Mouse (Mus musculus): ENCODE results near the gene Hormad1.
"Not testable (repeated sequence)": the region's sequence is repeated elsewhere in the genome, so short reads cannot be mapped to it uniquely, and the experiment has no call there.

Gene Hormad1

GRCm38 (mm10) chr3:95569585-95569984 is 10.1 kb downstream of the Hormad1 start:
- no peak for DNase-seq

DNA sequence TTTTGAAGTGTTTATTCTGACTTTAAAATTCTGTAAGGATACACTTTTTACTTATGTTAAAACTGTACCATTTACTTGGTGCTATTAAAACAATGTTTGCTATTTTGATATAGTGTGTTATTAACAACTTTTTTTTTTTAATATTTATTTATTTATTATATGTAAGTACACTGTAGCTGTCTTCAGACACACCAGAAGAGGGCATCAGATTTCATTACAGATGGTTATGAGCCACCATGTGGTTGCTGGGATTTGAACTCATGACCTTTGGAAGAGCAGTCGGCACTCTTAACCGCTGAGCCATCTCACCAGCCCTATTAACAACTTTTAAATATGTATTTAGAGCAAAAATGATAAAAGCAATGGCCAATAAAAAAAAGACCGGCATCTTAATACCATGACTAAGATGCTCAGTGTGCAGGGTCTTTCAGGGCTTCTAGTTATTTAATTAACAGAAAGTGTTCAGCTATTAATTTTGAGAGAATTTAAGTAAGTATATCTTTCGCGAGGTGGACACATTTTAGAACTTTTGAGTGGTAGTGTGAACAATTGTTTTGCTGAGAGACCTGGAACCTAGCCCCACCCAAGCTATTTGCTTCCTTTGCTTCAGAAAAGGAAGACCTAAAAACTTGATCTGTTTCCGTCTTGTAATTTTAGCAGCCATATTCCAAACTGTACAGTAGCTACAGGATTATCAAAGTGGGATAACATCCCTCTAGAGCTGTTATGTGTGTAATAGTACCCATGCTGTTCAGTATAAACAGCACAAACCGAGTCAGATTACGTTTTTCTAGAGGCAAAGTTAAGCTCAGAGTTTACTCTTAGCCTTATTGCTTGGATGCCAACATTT is 28.5 kb downstream of the Hormad1 start:
- DNase-seq = no peak

DNA sequence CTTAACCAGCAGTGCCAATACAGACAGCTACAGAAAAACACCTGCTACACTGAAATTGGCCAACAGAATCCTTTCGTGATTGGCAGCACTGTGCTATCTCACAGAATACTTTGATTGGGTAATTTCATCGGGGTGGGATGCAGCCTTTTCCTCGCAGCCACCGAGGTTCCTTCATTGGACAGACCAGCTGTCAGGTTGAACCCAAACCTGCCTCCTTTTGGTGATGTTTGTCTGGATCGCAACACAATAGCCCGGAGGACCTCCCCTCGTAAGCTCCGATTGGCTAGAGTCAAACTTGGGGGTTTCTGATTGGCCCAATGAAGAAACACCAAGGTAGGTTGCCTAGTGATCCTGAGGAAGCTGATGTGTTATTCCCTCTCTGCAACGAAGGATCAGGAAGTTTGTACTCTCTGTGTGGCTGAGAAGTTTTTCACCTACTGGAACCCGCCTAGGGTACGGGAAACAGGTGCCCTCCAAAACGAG is 29.2 kb downstream of the Hormad1 start, which contains the start of gene Golph3l:
TSS of gene Golph3l (plus strand) at position 331 of the 483 bp plus-strand sequence.
- DNase-seq = peak; percentile 93

DNA sequence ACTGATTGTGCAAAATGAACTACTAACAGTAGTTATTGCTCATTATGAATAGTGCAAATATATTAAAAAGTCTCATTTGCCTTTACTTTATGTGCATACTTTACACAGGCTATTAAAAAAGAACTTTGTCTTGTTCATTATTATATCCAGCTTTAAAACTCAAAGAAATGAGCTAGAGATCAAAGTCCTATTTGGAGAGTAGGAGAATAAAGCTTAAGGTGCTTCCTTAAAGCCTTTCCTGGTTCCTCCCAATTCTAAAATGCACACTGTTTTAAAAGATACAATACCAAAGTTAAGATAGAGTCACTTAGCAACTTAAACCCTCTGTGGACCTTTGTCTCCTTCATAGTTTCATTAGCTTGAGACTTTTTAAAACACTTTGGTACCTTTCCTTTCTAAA is 39.3 kb downstream of the Hormad1 start:
- no peak for DNase-seq

DNA sequence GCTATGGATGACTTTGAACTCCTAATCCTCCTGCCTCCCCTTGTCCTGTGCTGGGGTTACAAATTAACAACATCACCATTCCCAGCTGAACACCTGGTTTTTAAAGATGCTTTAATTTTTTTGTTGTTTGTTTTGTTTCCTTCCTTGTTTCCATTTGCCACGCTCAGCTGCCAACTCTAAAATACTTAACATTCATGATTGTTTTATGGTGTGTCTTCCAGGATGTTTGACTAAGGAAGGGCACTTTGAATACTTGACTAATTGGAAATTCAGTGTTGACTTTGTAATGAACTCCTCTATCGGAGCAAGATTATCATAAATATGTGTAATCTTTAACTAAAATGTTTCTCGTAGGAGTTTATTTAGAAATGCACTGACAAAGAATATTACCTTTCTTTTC is 41.8 kb downstream of the Hormad1 start:
- DNase-seq = no peak

GRCm38 (mm10) chr3:95606096-95606495 is 46.6 kb downstream of the Hormad1 start:
- DNase-seq = no peak

GRCm38 (mm10) chr3:95609195-95609594 is 49.7 kb downstream of the Hormad1 start:
- no peak for DNase-seq

GRCm38 (mm10) chr3:95613996-95614395 is 54.5 kb downstream of the Hormad1 start:
- no peak for DNase-seq

DNA sequence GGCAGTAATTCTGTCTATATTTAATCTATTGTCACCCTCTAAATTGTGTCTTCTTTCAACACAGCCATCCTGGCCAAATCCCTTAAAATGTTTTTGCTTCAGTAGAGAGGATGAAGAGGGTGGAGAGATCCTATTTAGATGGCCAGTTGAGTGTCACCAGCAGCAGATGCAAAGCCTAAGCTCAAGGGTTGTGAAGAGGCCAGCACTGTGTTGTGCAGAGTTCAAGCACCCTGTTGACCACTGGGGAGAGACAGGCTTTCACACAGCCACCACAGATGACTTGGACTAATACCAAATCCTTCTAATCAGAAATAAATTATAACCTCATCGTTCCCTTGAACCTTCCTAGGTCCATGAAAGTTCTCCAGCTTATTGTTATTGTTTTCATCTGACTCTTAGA is 59.0 kb downstream of the Hormad1 start:
- DNase-seq = no peak

DNA sequence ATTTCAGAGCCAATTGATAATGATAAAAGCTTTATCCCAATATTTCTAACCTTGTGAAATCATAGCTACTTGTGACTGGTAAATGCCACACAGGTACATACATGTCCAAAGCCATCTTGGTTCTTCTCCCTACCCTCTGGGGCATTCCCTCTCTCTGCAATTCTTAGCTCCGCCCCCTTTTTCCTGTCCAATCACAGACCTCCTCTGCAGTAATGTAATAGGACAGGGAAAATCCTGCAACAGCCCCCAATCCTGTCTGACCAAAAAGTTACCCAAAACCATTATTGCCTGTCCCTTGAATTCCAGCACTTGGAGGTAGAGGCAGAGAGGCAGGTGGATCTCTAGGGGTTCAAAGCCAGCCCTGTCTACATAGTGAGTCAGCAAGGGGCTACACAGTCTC is 61.8 kb downstream of the Hormad1 start:
- DNase-seq = no peak

DNA sequence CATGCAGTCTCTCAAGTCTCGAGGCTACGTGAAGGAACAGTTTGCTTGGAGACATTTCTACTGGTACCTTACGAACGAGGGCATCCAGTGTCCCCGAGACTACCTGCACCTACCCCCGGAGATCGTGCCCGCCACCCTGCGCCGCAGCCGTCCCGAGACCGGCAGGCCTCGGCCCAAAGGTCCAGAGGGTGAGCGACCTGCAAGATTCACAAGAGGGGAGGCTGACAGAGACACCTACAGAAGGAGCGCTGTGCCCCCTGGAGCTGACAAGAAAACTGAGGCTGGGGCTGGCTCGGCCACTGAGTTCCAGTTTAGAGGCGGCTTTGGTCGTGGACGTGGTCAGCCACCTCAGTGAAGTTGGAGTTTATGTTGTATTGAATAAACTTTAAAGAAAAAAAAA is 62.9 kb downstream of the Hormad1 start:
- DNase-seq = not testable (repeated sequence)

GRCm38 (mm10) chr3:95623551-95623950 is 64.1 kb downstream of the Hormad1 start:
- no peak for DNase-seq

DNA sequence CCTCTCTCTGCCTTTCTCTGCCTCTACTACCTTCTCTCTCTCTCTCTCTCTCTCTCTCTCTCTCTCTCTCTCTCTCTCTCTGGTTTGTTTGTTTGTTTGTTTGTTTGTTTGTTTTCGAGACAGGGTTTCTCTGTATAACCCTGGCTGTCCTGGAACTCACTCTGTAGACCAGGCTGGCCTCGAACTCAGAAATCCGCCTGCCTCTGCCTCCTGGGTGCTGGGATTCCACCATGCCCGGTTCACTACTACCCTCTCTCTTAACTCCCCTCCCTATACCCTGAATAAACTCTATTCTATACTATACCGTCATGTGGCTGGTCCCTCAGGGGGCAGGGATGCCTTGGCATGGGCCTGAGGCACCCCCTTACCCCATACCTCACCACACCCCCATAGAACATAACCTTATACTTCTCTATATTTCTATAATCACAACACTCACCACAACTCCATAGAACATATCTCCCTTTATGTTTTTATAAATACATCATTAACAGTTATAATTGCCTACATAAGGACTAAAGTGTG is 64.6 kb downstream of the Hormad1 start:
- not testable (repeated sequence) for DNase-seq

GRCm38 (mm10) chr3:95624628-95625503 is 65.4 kb downstream of the Hormad1 start, which contains the start of gene Ensa:
TSS of gene Ensa (plus strand) at chr3:95624993.
- peak; percentile 97 for DNase-seq

- no peak for DNase-seq
Measured at GRCm38 (mm10) chr3:95627763-95628162, 68.3 kb downstream of the Hormad1 start.

DNA sequence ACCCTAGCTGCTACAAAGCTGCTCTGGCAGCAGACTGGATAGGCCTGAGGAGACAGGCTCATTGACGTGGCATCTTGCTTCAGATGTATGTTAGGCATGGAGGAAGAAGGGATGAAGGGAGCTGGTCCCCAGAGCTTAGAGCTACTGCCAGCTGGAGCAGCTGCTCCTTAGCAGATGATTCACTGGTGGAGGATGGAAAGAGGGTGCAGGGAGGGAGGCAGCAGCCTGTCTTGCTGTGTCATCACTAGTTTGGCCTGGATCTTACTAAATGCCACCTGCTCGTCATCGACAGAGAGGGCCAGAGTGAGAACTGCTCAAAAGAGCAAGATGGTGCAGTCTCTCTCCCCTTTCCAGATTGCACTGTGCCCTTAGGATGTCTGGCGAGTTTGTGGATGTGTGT is 70.3 kb downstream of the Hormad1 start:
- DNase-seq = no peak

DNA sequence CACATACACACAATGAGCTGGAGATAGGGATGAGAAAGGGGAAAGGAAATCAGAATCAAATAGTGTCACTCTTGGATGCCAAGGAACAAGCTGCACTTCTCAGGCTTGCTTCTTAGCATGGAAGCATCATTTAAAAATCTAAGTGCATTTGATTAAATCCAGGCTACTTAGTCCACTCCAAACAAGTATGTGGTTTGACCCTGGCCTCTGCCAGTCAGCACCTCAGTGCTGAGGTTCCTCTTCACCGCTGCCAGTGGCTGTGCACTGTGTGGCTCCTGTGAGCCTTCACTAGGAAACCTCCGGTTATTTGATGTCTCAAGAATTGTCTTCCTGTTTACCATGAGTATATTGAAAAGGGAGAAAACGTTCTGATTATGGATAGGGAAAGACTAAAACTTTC is 71.4 kb downstream of the Hormad1 start:
- DNase-seq = no peak

DNA sequence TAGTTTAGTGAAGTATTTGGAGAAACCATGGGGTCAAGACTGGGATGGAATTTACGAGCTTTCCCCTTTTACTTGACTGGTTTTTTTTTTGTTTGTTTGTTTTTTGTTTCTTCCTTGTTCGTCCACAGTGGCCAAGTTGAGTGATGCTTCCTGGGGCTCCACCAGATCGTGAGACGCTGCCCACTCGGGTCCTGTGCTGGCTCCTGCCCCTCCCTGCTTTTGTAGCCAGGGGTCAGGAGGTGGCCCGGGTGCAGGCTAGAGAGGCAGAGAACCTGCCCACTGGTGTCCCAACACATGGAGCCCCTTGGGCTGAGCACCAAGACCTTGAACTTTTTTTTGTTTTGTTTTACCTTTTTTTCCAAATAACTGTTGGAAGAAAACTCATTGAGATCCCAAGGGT is 71.8 kb downstream of the Hormad1 start:
- DNase-seq = no peak

DNA sequence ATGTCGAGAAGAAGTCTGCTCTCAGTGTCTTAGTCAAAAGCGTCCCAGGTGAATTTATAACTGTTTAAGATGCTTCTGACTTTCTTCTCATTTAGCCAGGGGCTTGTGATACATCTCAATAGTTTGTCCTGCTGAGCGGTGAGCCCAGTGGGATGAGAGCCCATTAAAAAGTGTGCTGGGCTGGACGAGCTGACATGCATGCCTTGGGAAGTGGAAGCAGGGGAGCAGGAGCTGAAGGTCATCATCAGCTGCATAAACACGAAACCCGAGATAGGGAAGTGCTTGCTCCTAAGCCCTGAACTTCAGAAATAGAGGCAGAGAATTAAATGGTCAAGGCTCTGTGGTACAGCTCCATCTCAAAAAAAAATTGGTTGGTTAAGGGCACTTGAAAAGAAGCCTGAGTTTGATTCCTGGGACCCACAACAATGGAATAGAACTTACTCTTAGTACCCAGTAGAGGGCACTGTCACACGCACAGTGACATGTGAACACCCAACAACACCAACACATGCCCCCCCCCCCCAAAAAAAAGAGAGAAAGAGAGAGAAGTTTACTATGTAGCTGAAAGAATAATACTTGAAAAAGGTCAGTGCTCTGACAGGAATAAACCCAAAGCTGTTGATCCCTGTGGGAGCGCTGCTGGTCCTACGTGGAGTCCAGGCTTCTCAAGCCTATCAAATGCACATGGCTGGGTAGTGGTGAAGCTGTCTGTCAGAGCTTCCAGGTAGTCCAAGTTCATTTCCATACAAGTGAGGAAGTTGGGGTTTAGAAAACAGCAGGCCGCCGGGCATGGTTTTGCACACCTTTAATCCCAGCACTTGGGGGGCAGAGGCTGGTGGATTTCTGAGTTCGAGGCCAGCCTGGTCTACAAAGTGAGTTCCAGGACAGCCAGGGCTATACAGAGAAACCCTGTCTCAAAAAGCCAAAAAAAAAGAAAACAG is 73.4 kb downstream of the Hormad1 start:
- no peak for DNase-seq

DNA sequence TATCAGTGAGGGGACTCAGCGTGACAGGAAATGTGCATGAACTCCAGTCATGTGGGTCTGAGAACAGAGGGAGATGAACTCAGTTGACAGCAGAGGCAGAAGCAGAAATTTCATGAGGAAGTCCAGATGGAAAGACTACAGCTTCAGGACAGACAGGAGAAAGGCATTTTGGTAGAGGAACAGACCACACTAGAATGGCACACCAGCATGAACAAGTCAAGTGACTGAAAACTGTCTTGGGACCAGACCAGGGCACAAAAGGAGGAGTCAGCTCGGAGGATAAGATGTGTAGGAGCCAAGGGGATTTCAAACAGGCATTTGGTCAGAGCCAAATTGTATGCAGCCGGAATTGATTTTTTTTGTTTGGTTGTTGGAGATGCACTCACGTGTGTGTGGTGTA is 76.2 kb downstream of the Hormad1 start:
- no peak for DNase-seq

- DNase-seq = no peak
Measured at GRCm38 (mm10) chr3:95636072-95636471, 76.6 kb downstream of the Hormad1 start.

Data from thymus, postnatal 14 days (tissue).